Mouse (Mus musculus): Measurements from ENCODE around the gene Nrp2. TPM values are rescaled to one million over a fixed set of nuclear protein-coding genes. Genes with fewer than 3 reads are reported as not detected.

Nrp2 gene
- polyA plus RNA-seq, 1 experiment from 2014 or later, result 7.1 TPM

- Histone ChIP-seq H3K27me3 (ENCODE audit: control insufficient read depth, insufficient read depth, low read length) (0 out of 2 replicates have a peak, but pooled peaks cover 3% of the 10 kb centered on the region), H3K36me3 (ENCODE audit: control insufficient read depth, insufficient read depth, low read length) (no peaks in the 10 kb centered on the region), H3K27ac (ENCODE audit: low read depth, low read length) (no peak overlapping the region), H3K9ac (ENCODE audit: low read depth, low read length) (no peak overlapping the region), H3K4me1 (ENCODE audit: control insufficient read depth, insufficient read depth, low read length) (no peaks in the 10 kb centered on the region), H3K9me3 (ENCODE audit: control insufficient read depth, low read length) (no peaks in the 10 kb centered on the region; the same call in 1 of the 2 replicates), H3K4me3 (ENCODE audit: low read length) (no peak overlapping the region), H3K4me2 (replicated peaks; ENCODE audit: low read depth, low read length) (no peak overlapping the region)
- ATAC-seq (ENCODE audit: low FRiP score, low TSS enrichment), result peak; percentile 28; the same call in 1 of the 2 replicates
- WGBS, result 53% methylated on average over 21 of the region's 21 CpGs
Observed at GRCm38 (mm10) chr1:62682456-62683385, 20.4 kb upstream of the Nrp2 start.

DNA sequence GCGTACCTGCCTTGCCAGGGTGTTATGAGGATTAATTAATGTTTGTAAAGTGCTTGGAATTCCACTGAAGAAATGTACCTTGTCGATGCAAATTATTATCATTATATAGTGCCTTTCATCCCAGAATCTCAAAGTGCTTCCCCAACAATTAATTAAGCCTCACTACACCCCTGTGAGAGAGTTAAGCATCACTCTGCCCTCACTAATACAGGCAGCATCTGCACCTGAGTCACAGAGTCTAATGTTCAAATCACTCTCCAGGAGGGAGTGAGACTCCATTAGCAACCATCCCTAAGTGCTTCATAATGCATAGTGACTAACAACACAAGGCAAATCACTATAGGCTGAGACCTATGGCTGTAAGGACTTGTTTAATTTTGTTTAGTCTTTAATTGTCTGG, 19.6 kb upstream of the Nrp2 start:
- Histone ChIP-seq H3K27ac (ENCODE audit: low read depth, low read length) (no peak overlapping the region), H3K4me2 (replicated peaks; ENCODE audit: low read depth, low read length) (no peak overlapping the region), H3K36me3 (ENCODE audit: control insufficient read depth, insufficient read depth, low read length) (no peaks in the 10 kb centered on the region), H3K4me1 (ENCODE audit: control insufficient read depth, insufficient read depth, low read length) (no peaks in the 10 kb centered on the region), H3K9me3 (ENCODE audit: control insufficient read depth, low read length) (no peaks in the 10 kb centered on the region), H3K9ac (ENCODE audit: low read depth, low read length) (no peak overlapping the region), H3K4me3 (ENCODE audit: low read length) (no peak overlapping the region), H3K27me3 (ENCODE audit: control insufficient read depth, insufficient read depth, low read length) (0 out of 2 replicates have a peak, but pooled peaks cover 3% of the 10 kb centered on the region)
- ATAC-seq (ENCODE audit: low FRiP score, low TSS enrichment), result no peak
- 93% methylated on average over 2 of the region's 2 CpGs for WGBS

GRCm38 (mm10) chr1:62687511-62687910, 15.6 kb upstream of the Nrp2 start:
- 76% methylated on average over 8 of the region's 8 CpGs for WGBS
- no peak overlapping the region for H3K4me2 ChIP-seq (replicated peaks; ENCODE audit: low read depth, low read length)
- H3K27ac ChIP-seq (ENCODE audit: low read depth, low read length), result no peak overlapping the region
- ATAC-seq (ENCODE audit: low FRiP score, low TSS enrichment), result no peak
- no peaks in the 10 kb centered on the region for H3K9me3 ChIP-seq (ENCODE audit: control insufficient read depth, low read length)
- no peaks in the 10 kb centered on the region for H3K27me3 ChIP-seq (ENCODE audit: control insufficient read depth, insufficient read depth, low read length)
- H3K36me3 ChIP-seq (ENCODE audit: control insufficient read depth, insufficient read depth, low read length), result no peaks in the 10 kb centered on the region
- no peak overlapping the region for H3K4me3 ChIP-seq (ENCODE audit: low read length)
- H3K9ac ChIP-seq (ENCODE audit: low read depth, low read length), result no peak overlapping the region
- H3K4me1 ChIP-seq (ENCODE audit: control insufficient read depth, insufficient read depth, low read length), result no peaks in the 10 kb centered on the region

GRCm38 (mm10) chr1:62691175-62691574, 11.9 kb upstream of the Nrp2 start:
- WGBS, result 85% methylated on average over 6 of the region's 6 CpGs
- no peak for ATAC-seq (ENCODE audit: low FRiP score, low TSS enrichment)
- Histone ChIP-seq H3K4me2 (replicated peaks; ENCODE audit: low read depth, low read length) (no peak overlapping the region), H3K9ac (ENCODE audit: low read depth, low read length) (no peak overlapping the region), H3K4me1 (ENCODE audit: control insufficient read depth, insufficient read depth, low read length) (peaks cover 2% of the 10 kb centered on the region; the same call in 1 of the 2 replicates), H3K27ac (ENCODE audit: low read depth, low read length) (no peak overlapping the region), H3K36me3 (ENCODE audit: control insufficient read depth, insufficient read depth, low read length) (no peaks in the 10 kb centered on the region), H3K9me3 (ENCODE audit: control insufficient read depth, low read length) (no peaks in the 10 kb centered on the region), H3K27me3 (ENCODE audit: control insufficient read depth, insufficient read depth, low read length) (no peaks in the 10 kb centered on the region), H3K4me3 (ENCODE audit: low read length) (no peak overlapping the region)

- peaks cover 7% of the 10 kb centered on the region for H3K4me1 ChIP-seq (ENCODE audit: control insufficient read depth, insufficient read depth, low read length)
- H3K27ac ChIP-seq (ENCODE audit: low read depth, low read length), result no peak overlapping the region
- H3K9me3 ChIP-seq (ENCODE audit: control insufficient read depth, low read length), result no peaks in the 10 kb centered on the region
- H3K27me3 ChIP-seq (ENCODE audit: control insufficient read depth, insufficient read depth, low read length), result peaks cover 8% of the 10 kb centered on the region
- H3K4me2 ChIP-seq (replicated peaks; ENCODE audit: low read depth, low read length), result no peak overlapping the region; the same call in 1 of the 2 replicates
- WGBS, result 48% methylated on average over 6 of the region's 6 CpGs
- H3K4me3 ChIP-seq (ENCODE audit: low read length), result no peak overlapping the region
- no peaks in the 10 kb centered on the region for H3K36me3 ChIP-seq (ENCODE audit: control insufficient read depth, insufficient read depth, low read length)
- H3K9ac ChIP-seq (ENCODE audit: low read depth, low read length), result no peak overlapping the region
- no peak for ATAC-seq (ENCODE audit: low FRiP score, low TSS enrichment)
Observed at GRCm38 (mm10) chr1:62696312-62696982, 6.6 kb upstream of the Nrp2 start.

GRCm38 (mm10) chr1:62696983-62697341, 6.1 kb upstream of the Nrp2 start:
- Histone ChIP-seq H3K9me3 (ENCODE audit: control insufficient read depth, low read length) (no peaks in the 10 kb centered on the region), H3K27ac (ENCODE audit: low read depth, low read length) (no peak overlapping the region), H3K36me3 (ENCODE audit: control insufficient read depth, insufficient read depth, low read length) (no peaks in the 10 kb centered on the region), H3K27me3 (ENCODE audit: control insufficient read depth, insufficient read depth, low read length) (peaks cover 10% of the 10 kb centered on the region), H3K4me3 (ENCODE audit: low read length) (no peak overlapping the region), H3K4me2 (replicated peaks; ENCODE audit: low read depth, low read length) (no peak overlapping the region; the same call in 1 of the 2 replicates), H3K4me1 (ENCODE audit: control insufficient read depth, insufficient read depth, low read length) (peaks cover 7% of the 10 kb centered on the region), H3K9ac (ENCODE audit: low read depth, low read length) (no peak overlapping the region)
- WGBS, result 15% methylated on average over 9 of the region's 9 CpGs
- no peak for ATAC-seq (ENCODE audit: low FRiP score, low TSS enrichment)

GRCm38 (mm10) chr1:62697353-62697752, 5.7 kb upstream of the Nrp2 start:
- no peak overlapping the region for H3K4me3 ChIP-seq (ENCODE audit: low read length)
- 33% methylated on average over 3 of the region's 3 CpGs for WGBS
- no peak for ATAC-seq (ENCODE audit: low FRiP score, low TSS enrichment)
- no peak overlapping the region for H3K27ac ChIP-seq (ENCODE audit: low read depth, low read length)
- H3K9me3 ChIP-seq (ENCODE audit: control insufficient read depth, low read length), result no peaks in the 10 kb centered on the region
- H3K9ac ChIP-seq (ENCODE audit: low read depth, low read length), result no peak overlapping the region
- H3K4me1 ChIP-seq (ENCODE audit: control insufficient read depth, insufficient read depth, low read length), result peaks cover 9% of the 10 kb centered on the region
- no peaks in the 10 kb centered on the region for H3K36me3 ChIP-seq (ENCODE audit: control insufficient read depth, insufficient read depth, low read length)
- no peak overlapping the region; the same call in 1 of the 2 replicates for H3K4me2 ChIP-seq (replicated peaks; ENCODE audit: low read depth, low read length)
- peaks cover 14% of the 10 kb centered on the region for H3K27me3 ChIP-seq (ENCODE audit: control insufficient read depth, insufficient read depth, low read length)

- no peak overlapping the region for H3K9ac ChIP-seq (ENCODE audit: low read depth, low read length)
- H3K27ac ChIP-seq (ENCODE audit: low read depth, low read length), result no peak overlapping the region
- no peak for ATAC-seq (ENCODE audit: low FRiP score, low TSS enrichment)
- WGBS, result 58% methylated on average over 4 of the region's 4 CpGs
- peaks cover 11% of the 10 kb centered on the region for H3K4me1 ChIP-seq (ENCODE audit: control insufficient read depth, insufficient read depth, low read length)
- H3K27me3 ChIP-seq (ENCODE audit: control insufficient read depth, insufficient read depth, low read length), result peaks cover 28% of the 10 kb centered on the region
- H3K4me3 ChIP-seq (ENCODE audit: low read length), result no peak overlapping the region
- H3K4me2 ChIP-seq (replicated peaks; ENCODE audit: low read depth, low read length), result no peak overlapping the region
- no peaks in the 10 kb centered on the region for H3K9me3 ChIP-seq (ENCODE audit: control insufficient read depth, low read length)
- no peaks in the 10 kb centered on the region for H3K36me3 ChIP-seq (ENCODE audit: control insufficient read depth, insufficient read depth, low read length)
Observed at GRCm38 (mm10) chr1:62699801-62700200, 3.3 kb upstream of the Nrp2 start.
